Mouse (Mus musculus) left cerebral cortex, adult 18-20 months (tissue): ENCODE measurements around the gene Trip4. TPM values are rescaled to one million over a fixed set of nuclear protein-coding genes. Genes with fewer than 3 reads are reported as not detected.
"Not testable (repeated sequence)": the region's sequence is repeated elsewhere in the genome, so short reads cannot be mapped to it uniquely, and the experiment has no call there.

ENCODE experiments used
- DNase-seq, 2 experiments: peaks; one replicate each; pipeline ENCODE4 v3.0.0; 2021 to 2022; ENCODE audit warnings: low spot score in 2 of 2, mixed read lengths in 1 of 2
- total RNA-seq, 2 experiments: library from RNA; stranded (reverse); gene quantifications; 2 replicates each; pipeline ENCODE4 v1.2.3; 2021

Trip4 gene
- total RNA-seq, 2 experiments from 2014 or later = 33.0 to 35.3 TPM

- DNase-seq = no peak
Measured at GRCm38 (mm10) chr9:65799770-65800169, 108.8 kb downstream of the Trip4 start.

DNA sequence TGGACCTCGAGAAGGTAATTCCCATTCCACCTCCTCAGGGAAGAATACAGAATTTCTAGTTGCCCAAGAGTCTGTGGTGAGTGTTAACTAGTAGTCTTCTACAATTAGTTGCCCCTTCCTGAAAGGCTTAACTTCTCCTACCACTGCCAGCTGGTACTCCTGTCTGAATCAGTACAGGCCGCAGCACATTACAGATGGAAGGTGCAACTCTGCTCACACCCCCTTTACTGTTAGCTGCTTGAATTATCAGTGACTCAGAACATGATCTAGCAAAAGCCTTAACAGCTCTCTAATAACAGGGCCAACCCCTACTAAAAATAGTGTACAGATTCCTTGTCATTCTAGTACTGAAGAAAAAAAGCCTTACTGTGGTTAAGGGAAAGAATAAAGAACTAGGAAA is 112.9 kb downstream of the Trip4 start:
- no peak for DNase-seq

- no peak for DNase-seq
Measured at GRCm38 (mm10) chr9:65794313-65794712, 114.3 kb downstream of the Trip4 start.

DNA sequence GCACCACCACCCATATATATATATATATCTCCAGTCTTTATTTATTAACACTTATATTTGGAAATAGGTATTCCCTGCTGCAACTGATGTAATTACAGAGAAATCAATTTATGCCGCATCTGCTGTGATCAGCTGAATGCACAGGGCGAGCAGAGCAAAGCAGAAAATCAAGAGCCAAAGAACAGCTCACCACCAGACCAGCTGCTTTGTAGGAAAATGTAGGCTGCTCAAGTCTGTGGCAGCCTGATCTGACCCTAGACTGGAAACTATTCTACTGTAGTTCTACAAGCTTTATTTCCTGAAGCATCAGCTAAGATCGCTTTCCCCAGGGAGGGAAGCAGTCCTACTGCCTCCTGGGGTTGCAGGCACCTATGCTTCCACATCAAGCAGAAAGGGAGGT is 115.1 kb downstream of the Trip4 start:
- no peak for DNase-seq

DNA sequence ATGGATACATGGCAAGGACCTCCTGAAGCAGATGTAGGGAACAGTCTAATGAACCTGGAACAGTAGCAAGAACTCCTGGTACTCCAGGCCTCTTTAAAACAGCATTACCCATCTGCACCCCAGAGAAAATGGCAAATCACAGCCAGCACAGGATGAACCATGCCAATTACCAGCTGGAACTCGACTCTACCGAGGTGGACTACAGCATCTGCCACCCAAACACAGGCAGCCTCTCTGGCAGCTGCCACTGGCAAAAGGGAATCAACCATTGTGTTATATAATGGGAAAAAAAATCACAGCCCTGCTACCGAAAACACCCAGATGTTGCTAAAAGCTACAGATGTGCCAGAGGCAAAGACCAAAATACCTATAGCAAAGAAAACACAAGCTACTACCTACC is 115.5 kb downstream of the Trip4 start:
- peak in 1 of 2 experiments; percentile 21 for DNase-seq

DNA sequence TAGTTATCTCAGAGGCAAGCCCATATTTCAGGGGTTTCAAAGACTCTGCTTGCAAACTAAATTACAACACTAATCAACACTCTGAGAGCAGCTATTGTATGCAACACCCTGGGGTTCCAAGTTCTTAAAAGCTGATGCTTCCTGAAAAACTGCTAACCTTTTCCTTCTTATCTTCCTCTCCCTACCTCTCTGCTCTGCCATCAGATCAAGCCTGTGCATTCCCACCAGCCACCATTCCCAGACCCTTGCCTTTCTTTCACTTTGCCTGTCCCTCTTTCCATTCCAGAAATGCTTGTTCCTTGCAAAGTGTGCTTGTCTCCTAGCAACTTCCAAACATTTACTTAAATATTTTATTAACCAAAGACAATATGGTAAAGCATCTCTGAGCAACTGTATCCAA is 116.7 kb downstream of the Trip4 start:
- no peak for DNase-seq

GRCm38 (mm10) chr9:65791106-65791505 is 117.5 kb downstream of the Trip4 start:
- DNase-seq = no peak

GRCm38 (mm10) chr9:65789788-65790187 is 118.8 kb downstream of the Trip4 start:
- DNase-seq = no peak

GRCm38 (mm10) chr9:65788556-65788955 is 120.0 kb downstream of the Trip4 start:
- DNase-seq = no peak

GRCm38 (mm10) chr9:65787829-65788344 is 120.7 kb downstream of the Trip4 start:
- DNase-seq = no peak

GRCm38 (mm10) chr9:65786885-65787787 is 121.5 kb downstream of the Trip4 start:
- DNase-seq = no peak

- no peak for DNase-seq
Measured at GRCm38 (mm10) chr9:65785772-65786368, 122.7 kb downstream of the Trip4 start.

DNA sequence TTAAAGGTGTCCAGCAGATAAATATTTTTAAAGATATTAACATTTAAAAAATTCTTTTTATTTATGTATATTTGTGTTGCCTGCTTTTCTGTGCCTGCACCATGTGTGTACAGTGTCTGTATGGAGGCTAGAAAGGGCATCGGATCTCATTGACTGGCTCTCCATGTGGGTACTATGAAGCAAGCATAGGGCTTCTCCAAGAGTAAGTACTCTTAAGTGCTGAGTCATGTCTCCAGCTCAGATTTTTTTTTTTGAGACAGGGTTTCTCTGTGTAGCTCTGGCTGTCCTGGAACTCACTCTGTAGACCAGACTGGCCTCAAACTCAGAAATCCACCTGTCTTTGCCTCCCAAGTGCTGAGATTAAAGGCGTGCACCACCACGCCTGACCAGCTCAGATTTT is 129.0 kb downstream of the Trip4 start:
- DNase-seq = not testable (repeated sequence)

Other genes starting within 250 kb of the Trip4 start
- 100 to 1,000 TPM; 241 to 243 TPM for gene Oaz2, start 240.8 kb downstream of the Trip4 start, total RNA-seq
- gene Zfp609, start 81.2 kb downstream of the Trip4 start, total RNA-seq = 10 to 100 TPM; 50.7 to 53.7 TPM
- gene Pclaf, start 18.6 kb downstream of the Trip4 start, total RNA-seq = under 1 TPM in 1 of 2 experiments, not detected in 1; 0.28 TPM
- gene Csnk1g1, start 130 bp upstream of the Trip4 start, total RNA-seq = 10 to 100 TPM; 42.2 to 42.9 TPM
- 100 to 1,000 TPM; 158 to 163 TPM for gene Ppib, start 151.4 kb upstream of the Trip4 start, total RNA-seq
- 1 to 10 TPM; 3.7 to 4.4 TPM for gene Snx22, start 160.9 kb upstream of the Trip4 start, total RNA-seq
- 10 to 100 TPM; 69.6 to 74.9 TPM for gene Snx1, start 217.8 kb upstream of the Trip4 start, total RNA-seq
- 10 to 100 TPM; 28.7 to 33.7 TPM for gene Ciao2a, start 217.8 kb upstream of the Trip4 start, total RNA-seq
- 1 to 10 TPM; 2.5 to 2.7 TPM for gene Dapk2, start 249.4 kb upstream of the Trip4 start, total RNA-seq